Mouse (Mus musculus) gastrocnemius, adult 8-10 months (tissue): Measurements from ENCODE around the gene Man1b1. TPM values are rescaled to one million over a fixed set of nuclear protein-coding genes. Genes with fewer than 3 reads are reported as not detected.

ENCODE experiments used
- DNase-seq, 2 experiments: peaks; one replicate each; pipeline ENCODE4 v3.0.0; 2022; ENCODE audit warnings: low spot score in 2 of 2
- total RNA-seq, 4 experiments: library from RNA; stranded (reverse); gene quantifications; 2 replicates each; pipeline ENCODE4 v1.2.4; 2022

Man1b1 gene
- total RNA-seq, 4 experiments from 2014 or later: 13.9 to 15.0 (median 14.4) TPM

DNA sequence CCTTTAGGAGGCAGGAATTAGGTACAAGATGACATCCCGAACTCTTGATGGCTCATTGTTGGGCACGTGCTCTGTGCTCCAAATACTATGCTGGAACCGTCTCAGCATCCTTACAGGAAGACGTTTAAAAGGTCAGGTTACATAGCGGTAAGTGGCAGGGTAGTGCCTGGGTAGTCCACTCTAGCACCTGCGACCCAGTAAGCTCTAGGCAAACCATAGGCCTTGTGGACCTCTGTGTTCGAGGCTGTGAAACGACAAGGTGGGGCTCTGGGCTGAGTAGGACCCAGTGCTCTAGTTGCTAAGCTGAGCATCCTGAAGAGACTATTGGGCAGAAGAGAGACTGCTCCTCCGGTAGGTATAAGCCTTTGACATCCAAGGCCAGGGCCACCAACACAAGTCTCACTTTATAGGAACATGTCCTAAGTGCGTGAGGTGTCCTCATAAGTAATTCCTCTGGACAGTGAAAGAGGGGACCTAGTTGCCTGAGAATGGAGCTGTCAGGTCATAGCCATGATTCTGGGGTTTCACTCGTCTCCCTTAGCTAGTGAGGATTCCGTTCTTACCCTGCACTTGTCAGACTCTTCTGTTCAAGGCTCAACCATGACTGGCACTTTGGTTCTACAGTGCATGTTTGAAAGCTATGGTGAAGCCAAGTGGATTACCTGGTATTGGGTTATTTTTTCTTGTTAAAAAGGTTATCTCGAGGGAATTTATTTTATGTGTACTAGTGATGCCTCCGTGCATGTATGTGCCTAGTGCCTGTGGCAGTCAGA lies 26.4 kb upstream of the Man1b1 start:
- no peak for DNase-seq

DNA sequence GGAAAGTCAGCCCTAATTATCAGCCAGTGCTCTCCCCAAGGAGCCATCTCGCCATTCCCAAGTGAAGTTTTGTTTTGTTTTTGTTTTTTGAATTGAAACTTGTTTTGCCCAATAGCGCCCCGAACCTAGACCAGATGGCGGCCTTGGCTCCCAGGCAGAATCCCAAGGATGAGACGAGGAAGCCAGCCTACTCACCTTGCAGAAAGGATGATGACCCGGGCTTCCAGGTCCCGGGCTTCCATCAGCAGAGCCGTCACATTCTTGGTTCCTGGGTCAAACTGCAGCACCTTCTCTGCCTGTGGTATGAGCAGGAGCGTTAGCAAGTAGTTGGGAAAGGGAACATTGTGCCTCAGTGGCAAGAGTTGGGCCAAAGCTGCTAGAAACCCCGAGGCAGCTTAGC lies 22.0 kb upstream of the Man1b1 start:
- DNase-seq: no peak

DNA sequence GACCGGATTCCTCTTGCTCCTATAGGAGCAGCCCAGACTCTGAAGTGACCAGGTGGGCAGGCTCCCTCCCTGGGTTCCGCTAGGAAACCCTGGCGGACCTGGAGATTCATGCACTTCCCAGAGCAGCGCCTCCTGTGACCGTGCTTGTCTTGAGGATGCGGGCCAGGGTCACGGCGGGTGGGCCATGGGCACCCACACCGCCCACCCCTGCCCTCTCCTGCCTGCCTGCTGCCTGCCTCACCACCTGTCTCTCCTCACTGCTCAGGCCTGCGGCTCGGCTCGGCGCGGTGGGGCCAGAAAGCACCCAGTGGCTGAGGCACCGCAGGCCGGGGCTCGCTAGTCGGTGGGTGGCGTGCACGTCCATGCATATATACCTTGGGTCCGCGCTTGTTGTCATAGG lies 21.2 kb upstream of the Man1b1 start:
- no peak for DNase-seq

DNA sequence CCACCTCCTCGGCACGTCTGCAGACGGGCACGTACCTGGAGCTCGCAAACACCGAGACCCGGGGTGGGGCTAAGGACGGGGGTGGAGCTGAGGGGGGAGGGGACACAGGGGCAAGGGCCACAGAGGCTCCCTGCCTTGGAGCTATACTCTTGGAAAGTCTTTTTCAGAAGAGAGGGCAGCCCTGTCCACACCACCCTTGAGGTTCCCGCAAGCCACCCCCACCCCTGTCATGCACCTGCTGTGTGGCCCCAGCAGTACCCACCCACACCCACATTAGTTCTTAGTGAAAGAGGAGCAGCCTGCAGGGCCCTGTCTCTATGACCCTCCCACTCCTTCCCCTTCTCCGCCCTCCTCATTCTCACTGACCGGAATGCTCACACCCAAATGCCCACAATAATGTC lies 20.6 kb upstream of the Man1b1 start:
- no peak for DNase-seq

DNA sequence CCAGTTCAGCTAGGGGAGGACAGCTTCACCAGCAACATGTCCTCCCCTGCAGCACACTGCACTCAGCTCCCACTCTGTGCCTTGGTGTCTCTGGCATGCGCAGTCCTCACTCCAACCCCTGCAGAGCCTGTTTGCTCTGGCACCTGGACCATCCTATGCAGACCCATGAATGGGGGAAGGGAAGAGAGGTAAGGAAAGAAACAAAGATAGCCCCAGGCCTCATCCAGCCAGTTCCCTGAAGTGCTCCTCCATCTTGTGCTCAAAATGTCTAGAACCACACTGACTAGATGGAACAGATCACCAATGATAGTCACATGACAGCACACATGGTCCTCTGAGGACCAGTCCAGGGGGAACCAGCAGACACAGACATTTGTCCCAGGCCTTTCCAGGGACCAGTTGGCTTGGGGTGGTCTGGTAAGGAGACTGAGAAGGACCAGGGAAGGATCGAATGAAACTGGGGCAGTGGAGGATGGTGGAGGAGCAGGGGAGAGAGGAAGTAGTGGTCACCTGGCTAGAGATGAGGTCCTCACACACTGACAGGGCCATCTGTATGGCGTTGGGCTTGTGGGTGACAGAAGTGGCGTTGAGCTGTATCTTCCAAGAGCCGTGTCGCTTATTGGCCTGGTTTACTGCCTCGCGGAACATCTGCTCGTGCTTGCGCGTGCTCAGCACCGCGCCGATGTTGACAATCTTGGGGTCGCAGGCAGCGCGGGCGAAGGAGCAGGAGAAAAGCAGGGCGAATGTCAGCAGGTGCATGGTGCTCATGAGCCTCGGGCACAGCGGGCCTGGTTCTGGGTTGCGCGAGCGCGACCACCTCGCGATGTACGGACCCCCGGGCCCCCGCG lies 13.8 kb upstream of the Man1b1 start:
- no peak for DNase-seq

DNA sequence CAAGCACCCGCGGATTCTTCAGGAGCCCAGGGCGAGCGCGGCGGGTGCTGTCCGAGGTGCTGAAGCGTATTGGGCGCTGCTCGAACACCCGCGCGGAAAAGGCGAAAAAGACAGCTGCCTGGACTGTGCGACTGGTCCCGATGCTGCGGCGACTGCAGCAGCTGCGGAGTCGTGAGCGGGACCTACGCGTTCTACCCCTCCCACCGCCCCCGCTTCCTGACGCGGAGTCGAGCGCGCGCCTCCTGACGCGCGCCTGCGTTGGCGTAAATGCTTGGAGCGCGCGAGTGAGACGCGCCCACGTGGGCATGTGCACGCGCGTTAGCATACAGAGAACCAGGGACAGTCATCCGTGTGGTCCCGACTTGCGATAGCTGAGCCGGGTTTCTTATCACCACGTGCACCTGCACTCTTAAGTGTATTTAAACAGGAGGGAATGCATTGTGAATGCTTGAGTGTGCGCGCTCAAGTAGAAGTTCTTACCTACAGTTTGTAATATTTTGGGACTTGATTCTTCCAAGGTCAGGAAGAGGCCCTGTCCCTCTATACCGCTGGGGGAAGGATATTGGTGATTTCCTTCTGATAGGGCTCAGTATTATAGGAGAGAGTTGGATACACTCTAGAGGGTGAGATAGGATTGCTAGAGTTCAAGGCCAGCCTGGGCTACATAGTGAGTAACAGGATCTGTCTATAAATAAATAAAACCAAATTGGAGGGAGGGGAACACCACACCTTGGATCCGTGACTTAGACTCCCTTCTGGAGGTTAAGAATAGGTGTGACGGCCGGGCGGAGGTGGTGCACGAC lies 13.0 kb upstream of the Man1b1 start, which contains the start of gene Grin1:
Gene Grin1, minus strand, starts transcription at position 217 of the 803 bp plus-strand sequence.
- no peak for DNase-seq

DNA sequence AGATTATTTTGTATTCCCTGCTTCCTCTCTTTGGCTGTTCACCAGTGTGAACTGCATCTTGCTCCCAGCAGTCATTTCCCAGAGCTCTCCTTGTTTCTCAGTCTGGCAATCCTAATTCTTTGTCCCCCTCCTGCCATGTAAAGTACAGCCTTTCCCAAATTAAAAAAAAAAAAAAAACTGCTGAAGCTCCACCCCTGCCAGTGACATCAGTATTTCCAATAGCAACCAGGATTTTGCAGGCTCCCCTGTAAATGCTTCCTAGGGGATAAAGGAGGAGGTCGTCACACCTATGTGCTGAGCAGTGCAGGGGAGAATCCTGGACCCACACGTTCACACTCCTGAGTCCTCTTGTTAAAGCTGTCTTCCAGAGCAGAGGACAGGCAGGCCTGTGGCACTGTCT lies 12.1 kb upstream of the Man1b1 start:
- no peak for DNase-seq

DNA sequence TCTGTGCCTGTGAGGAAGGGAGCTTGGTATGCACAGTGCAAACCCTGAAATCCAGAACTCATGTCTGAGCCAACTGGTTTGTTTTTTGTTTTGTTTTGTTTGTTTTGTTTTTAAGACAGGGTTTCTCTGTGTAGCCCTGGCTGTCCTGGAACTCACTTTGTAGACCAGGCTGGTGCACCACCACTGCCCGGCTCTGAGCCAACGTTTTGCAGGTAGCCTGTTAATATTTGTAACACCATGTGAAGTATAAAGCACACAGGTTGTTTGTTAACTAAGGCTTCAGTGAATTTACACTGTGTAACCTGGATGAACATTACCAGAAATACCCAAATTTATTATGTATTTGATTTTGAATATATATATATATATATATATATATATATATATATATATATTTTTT lies 6.1 kb upstream of the Man1b1 start:
- no peak for DNase-seq

DNA sequence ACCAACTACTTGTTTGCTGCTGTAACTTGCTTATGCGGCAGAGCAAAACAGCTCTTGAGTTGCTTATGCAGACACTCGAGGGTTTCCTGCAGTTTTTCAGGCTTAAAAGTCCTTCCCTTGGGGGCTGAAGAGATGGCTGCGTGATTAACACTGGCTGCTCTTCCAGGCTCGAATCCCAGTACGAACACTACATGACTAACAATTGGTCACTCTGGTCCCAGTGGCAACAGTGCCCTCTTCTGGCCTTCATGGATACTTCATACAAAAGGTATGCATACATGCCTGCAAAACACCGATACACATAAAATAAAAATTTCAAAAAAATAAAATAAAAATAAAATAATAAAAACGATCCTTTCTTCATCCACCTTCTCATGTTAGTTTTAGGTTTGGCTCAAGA lies 3.7 kb upstream of the Man1b1 start:
- no peak for DNase-seq

DNA sequence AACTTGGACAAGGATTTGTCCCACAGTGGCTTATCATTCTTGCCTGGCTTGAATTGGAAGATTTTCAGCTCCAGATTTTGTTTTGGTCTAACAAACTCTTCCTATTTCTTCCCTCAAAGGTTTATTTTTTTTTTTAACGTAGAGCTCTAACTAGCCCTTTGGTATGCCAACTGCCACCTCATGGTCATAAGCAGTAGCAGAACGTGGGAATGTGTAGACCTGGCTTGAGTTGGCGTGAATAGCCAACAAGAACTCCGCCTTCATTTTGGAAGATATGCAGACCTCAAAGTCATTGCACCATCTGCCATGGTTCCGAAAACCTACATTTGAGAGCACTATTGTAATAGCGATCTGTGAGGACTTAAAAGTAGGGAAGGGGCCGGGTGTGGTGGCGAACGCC lies 668 bp upstream of the Man1b1 start:
- DNase-seq: no peak

DNA sequence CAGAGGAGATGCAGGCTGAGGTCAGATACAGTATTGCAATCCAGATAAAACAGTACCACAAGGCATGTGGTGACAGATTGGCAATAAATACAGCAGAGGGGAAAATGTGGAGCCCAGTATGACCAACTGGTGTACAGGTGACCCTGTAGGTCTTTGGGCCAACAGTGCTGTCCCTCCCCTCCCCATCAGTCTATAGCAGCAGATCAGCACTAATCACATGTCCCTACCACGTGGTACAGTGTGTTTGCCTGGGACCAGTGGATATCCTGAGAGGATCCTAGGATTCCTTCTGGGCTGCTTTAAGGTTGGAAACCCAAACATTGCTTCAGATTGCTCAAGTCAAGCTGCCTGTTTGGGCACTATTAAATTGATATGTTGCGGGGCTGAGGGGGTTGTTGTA lies 1.4 kb downstream of the Man1b1 start:
- DNase-seq: no peak

DNA sequence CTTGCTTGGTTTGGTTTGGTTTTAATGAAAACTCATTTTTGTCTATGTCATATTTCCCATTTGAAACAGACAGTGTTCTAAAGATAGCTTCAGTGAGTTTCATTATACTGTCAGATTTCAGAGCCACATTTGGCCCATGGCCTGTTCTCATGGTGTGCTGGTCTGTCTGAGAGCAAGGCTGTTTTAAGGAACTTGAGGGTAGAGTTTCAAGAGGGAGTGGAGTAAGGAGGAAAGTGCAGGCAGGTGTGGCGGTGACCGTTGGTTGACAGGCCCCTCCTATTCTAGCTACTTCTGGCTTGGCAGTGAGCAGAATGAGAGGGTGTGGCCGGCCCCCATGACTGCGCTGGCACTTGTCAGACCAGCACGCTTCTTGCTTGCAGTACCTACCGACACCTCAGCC lies 6.2 kb downstream of the Man1b1 start:
- DNase-seq: no peak

DNA sequence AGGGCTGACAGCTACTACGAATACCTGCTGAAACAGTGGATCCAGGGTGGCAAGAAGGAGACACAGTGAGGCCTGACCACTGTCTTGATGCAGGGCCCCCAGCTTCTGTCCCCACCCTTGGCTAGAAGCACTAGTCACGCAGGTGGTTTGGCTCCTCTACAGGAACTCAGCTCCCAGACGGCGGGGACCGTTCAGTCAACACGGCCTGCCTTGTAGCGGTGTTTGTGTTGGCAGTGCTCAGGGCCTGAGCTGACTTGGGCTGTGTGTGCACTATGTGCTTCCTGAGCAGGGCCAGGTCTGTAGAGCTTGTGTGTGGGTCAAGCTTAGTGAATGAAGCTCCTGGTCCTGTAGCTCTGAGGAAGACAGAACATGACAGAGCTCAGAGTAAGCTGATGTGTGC lies 16.0 kb downstream of the Man1b1 start:
- no peak for DNase-seq

DNA sequence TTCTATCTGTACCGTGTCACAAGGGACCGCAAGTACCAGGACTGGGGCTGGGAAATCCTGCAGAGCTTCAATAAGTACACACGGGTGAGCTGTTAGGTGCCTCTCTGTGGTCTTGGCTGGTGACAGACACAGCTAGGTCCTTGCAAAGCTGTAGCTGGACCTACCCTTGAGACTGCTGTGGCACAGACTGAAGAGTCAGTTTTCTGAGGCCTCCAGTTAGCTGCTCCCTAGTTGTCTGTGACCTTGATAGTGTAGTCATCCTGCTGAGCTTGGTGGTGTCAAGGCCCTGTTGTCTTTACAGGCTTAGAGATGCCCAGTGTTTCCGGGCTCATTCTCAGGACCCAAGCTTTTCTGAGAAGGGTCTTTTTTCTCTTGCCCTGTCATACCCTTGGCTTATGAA lies 17.4 kb downstream of the Man1b1 start:
- no peak for DNase-seq

DNA sequence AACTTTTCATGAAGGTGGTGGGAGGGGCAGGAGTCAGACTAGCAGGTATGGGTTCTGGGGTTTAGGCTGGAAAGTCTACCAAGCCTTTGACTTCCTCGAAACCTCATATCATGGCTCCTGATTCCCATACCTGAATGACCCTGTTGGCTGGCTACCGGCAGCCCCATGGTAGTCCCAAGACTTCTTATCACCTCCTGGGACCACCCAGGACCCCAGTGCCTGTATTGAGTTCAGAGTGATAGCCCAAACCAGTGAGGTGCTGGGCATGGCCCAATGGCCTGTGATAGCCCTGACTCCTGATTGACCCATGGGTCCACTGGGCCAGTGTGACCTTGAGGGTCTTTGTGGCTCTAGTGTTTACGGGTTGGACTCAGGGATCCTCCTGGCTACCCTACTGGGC lies 18.6 kb downstream of the Man1b1 start:
- DNase-seq: no peak

DNA sequence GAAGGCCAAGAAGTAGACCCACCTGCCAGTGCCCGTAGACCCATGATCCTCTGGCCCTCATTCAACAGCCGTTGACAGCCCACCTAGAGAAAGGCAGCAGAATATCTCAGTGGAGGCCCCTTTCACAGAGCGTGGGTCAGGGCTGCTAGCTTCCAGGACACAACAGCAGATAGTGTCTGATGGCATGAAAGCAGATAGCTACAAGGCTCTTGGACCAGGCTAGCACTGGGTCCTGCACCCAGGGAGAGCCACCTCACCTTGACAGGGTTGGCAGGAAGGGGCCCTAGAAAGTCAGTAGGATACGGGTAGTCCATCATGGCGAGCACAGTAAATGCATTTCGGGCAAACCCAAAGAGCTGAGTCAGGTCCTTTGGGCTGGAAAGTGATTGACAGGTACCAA lies 22.1 kb downstream of the Man1b1 start:
- DNase-seq: no peak

DNA sequence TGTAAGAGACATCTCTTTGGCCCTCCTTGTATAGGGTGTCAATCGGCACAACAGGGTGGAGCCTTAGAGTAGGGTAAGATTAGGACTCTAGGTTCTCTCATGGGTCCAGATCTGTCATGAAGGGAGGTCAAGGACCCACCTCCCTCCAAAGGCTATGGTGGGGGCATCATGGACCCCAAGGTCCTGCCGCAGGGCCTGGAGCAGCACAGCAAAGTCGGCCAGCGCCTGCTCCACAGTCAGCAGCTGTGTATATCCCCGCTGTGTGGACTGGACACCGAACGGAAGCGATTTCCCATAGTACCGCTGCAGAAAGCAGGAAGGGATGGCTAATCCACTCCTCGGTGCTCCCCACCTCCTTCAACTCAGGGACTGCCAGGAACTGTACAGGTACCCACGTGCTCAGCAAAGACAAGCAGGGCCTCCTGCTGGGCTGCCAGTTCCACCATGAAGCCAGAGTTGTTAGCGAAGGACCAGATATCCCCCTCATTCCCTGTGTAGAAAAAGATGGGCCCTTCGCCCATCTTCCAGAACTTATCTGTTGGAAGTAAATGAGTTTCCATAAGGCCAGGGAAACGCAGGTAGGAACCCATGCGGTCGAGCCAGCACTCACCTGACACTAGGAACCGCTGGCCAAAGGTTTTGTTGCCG lies 23.4 kb downstream of the Man1b1 start:
- no peak for DNase-seq

DNA sequence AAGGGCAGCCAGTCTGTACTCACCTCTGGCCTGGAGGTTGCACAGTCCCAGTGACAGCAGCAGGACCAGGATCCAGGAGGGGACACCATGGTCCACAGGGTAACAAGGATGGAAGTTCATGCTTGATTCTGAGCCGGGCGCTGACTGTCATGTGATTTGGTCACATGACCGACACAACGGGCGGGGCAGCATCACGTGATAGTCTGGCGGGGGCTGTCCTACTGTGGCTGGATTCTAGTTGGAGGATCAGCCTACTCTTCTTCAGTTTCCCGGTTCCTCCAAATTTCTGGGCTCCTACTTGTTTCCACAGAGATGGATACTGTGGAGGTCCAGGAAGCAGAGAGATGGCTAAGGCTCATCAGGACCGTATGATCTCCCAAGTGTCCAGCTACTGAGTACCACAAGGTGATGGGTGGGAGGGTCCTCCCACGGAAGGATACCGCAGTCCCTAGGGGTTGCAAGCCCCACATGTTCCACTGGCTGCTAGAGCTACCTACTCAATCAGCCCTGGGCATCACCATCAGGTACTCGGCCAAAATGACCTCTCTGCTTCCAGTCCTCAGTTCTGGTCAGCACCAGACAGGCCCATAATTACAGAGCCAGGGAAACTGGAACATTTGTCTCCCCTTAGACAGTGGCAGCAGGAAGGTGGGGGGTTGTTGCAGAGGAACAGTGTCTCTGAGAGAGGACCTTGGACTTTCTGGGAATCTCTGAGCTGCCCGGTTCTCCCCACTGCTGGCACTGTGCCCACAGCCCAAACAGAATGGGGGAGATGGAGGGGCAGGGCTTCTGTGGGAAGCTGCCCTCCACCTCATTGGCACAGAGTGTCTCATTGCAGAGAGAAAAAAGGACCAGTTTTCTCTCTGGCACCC lies 24.3 kb downstream of the Man1b1 start, which contains the start of gene Dpp7:
Gene Dpp7, minus strand, starts transcription at position 152 of the 872 bp plus-strand sequence.
- peak; percentile 72 to 74 for DNase-seq

DNA sequence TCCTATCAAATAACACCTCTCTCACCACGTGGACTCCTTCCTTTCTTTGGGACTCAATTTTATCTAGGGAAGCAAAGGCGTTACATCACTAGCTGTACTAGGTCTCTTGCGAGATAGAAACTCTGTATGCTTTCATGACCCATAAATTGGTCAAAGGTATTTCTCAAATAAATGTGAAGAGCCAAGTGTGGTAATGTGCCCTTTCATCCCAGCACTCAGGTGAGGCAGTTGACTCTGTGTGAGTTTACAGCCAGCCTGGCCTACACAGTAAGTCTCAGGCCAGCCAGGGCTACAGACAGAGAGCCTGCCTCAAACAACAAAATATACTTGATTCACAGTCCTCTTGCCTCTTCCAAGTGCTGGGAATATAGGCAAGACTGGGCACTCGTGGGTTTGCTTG lies 27.7 kb downstream of the Man1b1 start:
- DNase-seq: no peak

DNA sequence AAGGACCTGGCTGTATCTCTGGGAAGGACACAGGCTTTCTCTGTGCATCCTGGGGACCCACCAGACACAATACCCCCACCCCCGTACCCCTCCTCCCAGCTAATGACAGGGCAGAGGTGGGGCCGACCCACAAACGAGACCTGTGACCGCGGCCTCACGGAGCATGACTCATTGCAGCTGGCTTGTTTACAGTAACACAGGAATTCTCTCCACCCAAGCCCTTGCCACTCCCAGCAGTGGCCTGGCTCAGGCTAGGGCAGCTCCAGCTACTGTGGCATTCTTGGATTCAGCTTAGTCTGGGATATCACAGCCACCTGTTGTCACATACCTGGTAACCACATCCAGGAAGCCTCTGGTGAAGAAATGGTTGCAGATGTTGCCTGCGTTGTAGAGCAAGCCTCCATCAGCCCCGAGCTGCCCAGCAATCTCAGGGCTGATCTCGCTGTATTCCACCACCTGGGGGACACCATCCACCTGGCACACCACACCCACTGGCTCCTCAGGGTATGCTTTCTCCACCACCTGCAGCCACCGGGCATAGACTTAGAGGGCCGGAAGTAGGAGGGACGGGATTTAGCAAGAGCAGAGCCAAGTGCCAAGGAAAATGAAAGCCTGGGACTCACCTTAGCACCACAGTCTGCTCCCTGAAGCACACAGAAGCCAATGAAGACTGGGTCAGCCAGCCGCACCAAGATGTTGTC lies 31.5 kb downstream of the Man1b1 start:
- DNase-seq: no peak
